Mouse (Mus musculus): Measurements from ENCODE around the gene Kctd2. TPM values are rescaled to one million over a fixed set of nuclear protein-coding genes. Genes with fewer than 3 reads are reported as not detected.
"Not testable (repeated sequence)": the region's sequence is repeated elsewhere in the genome, so short reads cannot be mapped to it uniquely, and the experiment has no call there.

Kctd2 gene
- polyA plus RNA-seq, 1 experiment, result 37.8 TPM

- TF ChIP-seq CTCF (conservative IDR thresholded peaks at IDR 0.05; ENCODE audit: insufficient read depth, insufficient read length, low read depth, low read length) (no peak), POLR2A (IDR thresholded peaks at IDR 0.05; ENCODE audit: low read depth, low read length) (no peak)
- Histone ChIP-seq H3K4me1 (ENCODE audit: control insufficient read depth, insufficient read depth, low read length) (no peaks in the 10 kb centered on the region), H3K4me3 (ENCODE audit: insufficient read depth, low read depth, low read length) (no peak overlapping the region), H3K27ac (ENCODE audit: insufficient read depth, low read depth, low read length) (peak overlapping the region; percentile 43; the same call in 1 of the 2 replicates), H3K36me3 (ENCODE audit: control insufficient read depth, insufficient read depth, low read length) (no peaks in the 10 kb centered on the region), H3K27me3 (replicated peaks; ENCODE audit: control insufficient read depth, insufficient read depth, low read length) (no peaks in the 10 kb centered on the region)
- DNase-seq, result no peak
- WGBS, result 57% methylated on average over 16 of the region's 16 CpGs
Observed at GRCm38 (mm10) chr11:115383701-115384474, 36.0 kb upstream of the Kctd2 start.

- WGBS, result 75% methylated on average over 5 of the region's 5 CpGs
- TF ChIP-seq POLR2A (IDR thresholded peaks at IDR 0.05; ENCODE audit: low read depth, low read length), result no peak
- no peak for TF ChIP-seq CTCF (conservative IDR thresholded peaks at IDR 0.05; ENCODE audit: insufficient read depth, insufficient read length, low read depth, low read length)
- DNase-seq, result peak; percentile 43
- H3K36me3 ChIP-seq (ENCODE audit: control insufficient read depth, insufficient read depth, low read length), result no peaks in the 10 kb centered on the region
- no peak overlapping the region for H3K27ac ChIP-seq (ENCODE audit: insufficient read depth, low read depth, low read length)
- no peaks in the 10 kb centered on the region for H3K4me1 ChIP-seq (ENCODE audit: control insufficient read depth, insufficient read depth, low read length)
- H3K4me3 ChIP-seq (ENCODE audit: insufficient read depth, low read depth, low read length), result no peak overlapping the region
- no peaks in the 10 kb centered on the region for H3K27me3 ChIP-seq (replicated peaks; ENCODE audit: control insufficient read depth, insufficient read depth, low read length)
Observed at GRCm38 (mm10) chr11:115384587-115384986, 35.3 kb upstream of the Kctd2 start.

- H3K27ac ChIP-seq (ENCODE audit: insufficient read depth, low read depth, low read length); DNase-seq; H3K36me3 ChIP-seq (ENCODE audit: control insufficient read depth, insufficient read depth, low read length); H3K4me3 ChIP-seq (ENCODE audit: insufficient read depth, low read depth, low read length); H3K4me1 ChIP-seq (ENCODE audit: control insufficient read depth, insufficient read depth, low read length); H3K27me3 ChIP-seq (replicated peaks; ENCODE audit: control insufficient read depth, insufficient read depth, low read length): not testable (repeated sequence)
- WGBS, result 88% methylated on average over 3 of the region's 3 CpGs
Observed at GRCm38 (mm10) chr11:115386859-115387258, 33.1 kb upstream of the Kctd2 start.

GRCm38 (mm10) chr11:115391358-115391757 is 28.6 kb upstream of the Kctd2 start:
- TF ChIP-seq POLR2A (IDR thresholded peaks at IDR 0.05; ENCODE audit: low read depth, low read length), result no peak
- TF ChIP-seq CTCF (conservative IDR thresholded peaks at IDR 0.05; ENCODE audit: insufficient read depth, insufficient read length, low read depth, low read length), result no peak
- Histone ChIP-seq H3K27ac (ENCODE audit: insufficient read depth, low read depth, low read length) (no peak overlapping the region), H3K27me3 (replicated peaks; ENCODE audit: control insufficient read depth, insufficient read depth, low read length) (no peaks in the 10 kb centered on the region), H3K4me1 (ENCODE audit: control insufficient read depth, insufficient read depth, low read length) (no peaks in the 10 kb centered on the region), H3K4me3 (ENCODE audit: insufficient read depth, low read depth, low read length) (no peak overlapping the region), H3K36me3 (ENCODE audit: control insufficient read depth, insufficient read depth, low read length) (no peaks in the 10 kb centered on the region)
- DNase-seq, result no peak
- 87% methylated on average over 7 of the region's 7 CpGs for WGBS

- Histone ChIP-seq H3K4me1 (ENCODE audit: control insufficient read depth, insufficient read depth, low read length) (no peaks in the 10 kb centered on the region), H3K27ac (ENCODE audit: insufficient read depth, low read depth, low read length) (no peak overlapping the region), H3K4me3 (ENCODE audit: insufficient read depth, low read depth, low read length) (peak overlapping the region; percentile 5; the same call in 1 of the 2 replicates), H3K27me3 (replicated peaks; ENCODE audit: control insufficient read depth, insufficient read depth, low read length) (no peaks in the 10 kb centered on the region), H3K36me3 (ENCODE audit: control insufficient read depth, insufficient read depth, low read length) (no peaks in the 10 kb centered on the region)
- 71% methylated on average over 34 of the region's 34 CpGs for WGBS
- DNase-seq, result no peak
- TF ChIP-seq CTCF (conservative IDR thresholded peaks at IDR 0.05; ENCODE audit: insufficient read depth, insufficient read length, low read depth, low read length) (no peak), POLR2A (IDR thresholded peaks at IDR 0.05; ENCODE audit: low read depth, low read length) (no peak)
Observed at GRCm38 (mm10) chr11:115393721-115394325, 26.1 kb upstream of the Kctd2 start.

- Histone ChIP-seq H3K4me3 (ENCODE audit: insufficient read depth, low read depth, low read length) (no peak overlapping the region), H3K27me3 (replicated peaks; ENCODE audit: control insufficient read depth, insufficient read depth, low read length) (no peaks in the 10 kb centered on the region), H3K27ac (ENCODE audit: insufficient read depth, low read depth, low read length) (no peak overlapping the region), H3K36me3 (ENCODE audit: control insufficient read depth, insufficient read depth, low read length) (no peaks in the 10 kb centered on the region), H3K4me1 (ENCODE audit: control insufficient read depth, insufficient read depth, low read length) (no peaks in the 10 kb centered on the region; the same call in 1 of the 2 replicates)
- WGBS, result 79% methylated on average over 7 of the region's 7 CpGs
- TF ChIP-seq POLR2A (IDR thresholded peaks at IDR 0.05; ENCODE audit: low read depth, low read length), result no peak
- no peak for TF ChIP-seq CTCF (conservative IDR thresholded peaks at IDR 0.05; ENCODE audit: insufficient read depth, insufficient read length, low read depth, low read length)
- no peak for DNase-seq
Observed at GRCm38 (mm10) chr11:115398085-115398484, 21.8 kb upstream of the Kctd2 start.

GRCm38 (mm10) chr11:115400126-115400525 is 19.8 kb upstream of the Kctd2 start:
- Histone ChIP-seq H3K27ac (ENCODE audit: insufficient read depth, low read depth, low read length) (no peak overlapping the region), H3K4me1 (ENCODE audit: control insufficient read depth, insufficient read depth, low read length) (no peaks in the 10 kb centered on the region; the same call in 1 of the 2 replicates), H3K27me3 (replicated peaks; ENCODE audit: control insufficient read depth, insufficient read depth, low read length) (no peaks in the 10 kb centered on the region), H3K4me3 (ENCODE audit: insufficient read depth, low read depth, low read length) (no peak overlapping the region), H3K36me3 (ENCODE audit: control insufficient read depth, insufficient read depth, low read length) (no peaks in the 10 kb centered on the region)
- TF ChIP-seq CTCF (conservative IDR thresholded peaks at IDR 0.05; ENCODE audit: insufficient read depth, insufficient read length, low read depth, low read length) (no peak), POLR2A (IDR thresholded peaks at IDR 0.05; ENCODE audit: low read depth, low read length) (no peak)
- WGBS, result 63% methylated on average over 3 of the region's 3 CpGs
- DNase-seq, result no peak
